Mouse (Mus musculus) bone marrow, adult 2 months (tissue): ENCODE measurements around the gene Miox.

Experiments
- CTCF ChIP-seq: fragments of 200-500 bp; IDR thresholded peaks from 2 replicates; pipeline ENCODE4 v1.5.1; 2011; ENCODE audit warnings: low read length, control low read depth; ENCODE audit not compliant: control insufficient read depth, insufficient read depth
- POLR2A ChIP-seq: fragments of 200-500 bp; IDR thresholded peaks from 2 replicates; pipeline ENCODE4 v1.6.1; 2011; ENCODE audit warnings: low read depth, mild to moderate bottlenecking, control low read depth, low read length, borderline replicate concordance; ENCODE audit not compliant: control insufficient read depth

DNA sequence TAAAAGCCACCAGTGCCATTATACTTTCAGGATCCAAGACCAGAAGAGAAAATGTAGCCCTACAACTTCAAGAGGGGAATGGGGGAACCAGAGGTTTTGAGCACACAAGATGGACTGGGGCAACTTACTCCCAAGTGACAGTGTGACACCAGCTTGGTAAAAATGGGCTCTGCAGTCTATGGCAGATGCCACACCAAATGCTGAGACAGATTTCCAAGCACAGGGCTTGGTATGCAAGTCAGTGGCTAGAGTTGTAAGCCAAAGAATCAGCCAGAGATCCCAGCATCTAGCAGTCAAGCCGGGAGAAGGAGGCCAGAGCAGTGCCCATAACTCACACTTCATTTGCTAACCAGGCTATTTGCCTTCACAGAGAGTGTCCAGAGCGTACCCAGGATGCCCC lies 36.5 kb upstream of the Miox start:
- TF ChIP-seq CTCF (no peak), POLR2A (no peak)
